Mouse (Mus musculus): Measurements from ENCODE around the gene Rpl18. TPM values are rescaled to one million over a fixed set of nuclear protein-coding genes. Genes with fewer than 3 reads are reported as not detected.
A peak's percentile ranks its signal among the peaks of the same experiment; 100 is the strongest.

Rpl18 gene
- polyA plus RNA-seq, 1 experiment from 2014 or later: 1,244 TPM

DNA sequence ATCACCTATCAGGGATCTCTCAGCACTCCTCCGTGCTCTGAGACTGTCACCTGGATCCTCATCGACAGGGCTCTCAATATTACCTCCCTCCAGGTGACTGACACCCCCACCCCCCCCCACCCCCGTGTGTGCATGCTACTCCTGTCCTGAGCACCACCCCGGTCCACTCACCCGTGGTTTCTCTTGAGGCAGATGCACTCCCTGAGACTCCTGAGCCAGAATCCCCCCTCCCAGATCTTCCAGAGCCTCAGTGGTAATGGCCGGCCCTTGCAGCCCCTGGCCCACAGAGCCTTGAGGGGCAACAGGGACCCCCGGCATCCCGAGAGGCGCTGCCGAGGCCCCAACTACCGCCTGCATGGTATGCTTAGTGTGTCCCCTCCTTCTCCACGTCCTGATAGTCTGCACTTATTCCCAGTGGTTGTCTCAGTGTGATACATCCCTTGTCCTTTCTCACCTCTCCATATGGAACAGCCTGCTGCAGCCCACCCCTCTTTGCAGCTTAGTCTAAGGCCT lies 11.7 kb upstream of the Rpl18 start:
- H3K27ac ChIP-seq (replicated peaks; ENCODE audit: low read depth, low read length): peak overlapping the region; percentile 51; the same call in 1 of the 2 replicates
- H3K27me3 ChIP-seq (ENCODE audit: control insufficient read depth, insufficient read depth, low read length): peaks cover 21% of the 10 kb centered on the region
- H3K4me1 ChIP-seq (ENCODE audit: control insufficient read depth, insufficient read depth, low read length): peaks cover 32% of the 10 kb centered on the region
- no peaks in the 10 kb centered on the region for H3K9me3 ChIP-seq (ENCODE audit: control insufficient read depth, low read length)
- peak overlapping the region; percentile 33 for H3K4me3 ChIP-seq (ENCODE audit: low read depth, low read length)
- WGBS: 46% methylated on average over 12 of the region's 12 CpGs
- H3K36me3 ChIP-seq (ENCODE audit: control insufficient read depth, insufficient read depth, low read length): no peaks in the 10 kb centered on the region
- peak overlapping the region; percentile 72; the same call in 1 of the 2 replicates for H3K4me2 ChIP-seq (ENCODE audit: low read depth, severe bottlenecking)
- peak overlapping the region; percentile 41 for H3K9ac ChIP-seq (ENCODE audit: low read length)
- no peak for DNase-seq (ENCODE audit: low spot score)
- no peak for ATAC-seq (ENCODE audit: insufficient number of reproducible peaks, low FRiP score, low TSS enrichment, low read depth)

DNA sequence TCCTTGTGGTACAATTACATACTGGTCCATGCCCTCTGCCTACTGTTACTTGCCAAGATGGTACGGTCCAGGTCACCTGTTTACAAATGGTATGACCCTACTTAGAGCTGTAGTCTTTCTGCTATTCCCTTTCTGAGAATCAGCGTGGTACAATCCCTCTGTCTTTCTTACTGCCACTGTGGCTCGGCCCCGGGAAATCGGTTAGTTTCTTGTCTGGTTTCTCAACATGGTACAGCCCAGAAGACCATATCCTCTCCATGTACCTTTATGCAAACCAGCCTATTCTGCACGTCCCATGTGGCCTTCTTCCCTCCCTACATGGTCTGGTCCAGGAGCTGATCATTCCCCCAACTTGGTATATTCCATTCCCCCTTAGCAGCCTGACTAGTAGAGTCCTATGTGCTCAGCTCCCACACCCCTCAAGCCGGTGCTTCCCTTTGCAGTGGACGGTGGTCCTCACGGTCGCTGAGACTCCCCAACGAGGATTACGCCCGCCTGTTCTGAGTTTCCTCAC lies 11.2 kb upstream of the Rpl18 start:
- peaks cover 15% of the 10 kb centered on the region for H3K27me3 ChIP-seq (ENCODE audit: control insufficient read depth, insufficient read depth, low read length)
- no peaks in the 10 kb centered on the region for H3K9me3 ChIP-seq (ENCODE audit: control insufficient read depth, low read length)
- peak overlapping the region; percentile 72 for H3K4me2 ChIP-seq (ENCODE audit: low read depth, severe bottlenecking)
- H3K36me3 ChIP-seq (ENCODE audit: control insufficient read depth, insufficient read depth, low read length): no peaks in the 10 kb centered on the region
- peak overlapping the region; percentile 33 for H3K4me3 ChIP-seq (ENCODE audit: low read depth, low read length)
- WGBS: under 1% methylated on average over 13 of the region's 13 CpGs
- ATAC-seq (ENCODE audit: insufficient number of reproducible peaks, low FRiP score, low TSS enrichment, low read depth) (peak; percentile 41), DNase-seq (ENCODE audit: low spot score) (peak; percentile 77)
- H3K27ac ChIP-seq (replicated peaks; ENCODE audit: low read depth, low read length): peak overlapping the region; percentile 51; the same call in 1 of the 2 replicates
- H3K9ac ChIP-seq (ENCODE audit: low read length): peak overlapping the region; percentile 41
- H3K4me1 ChIP-seq (ENCODE audit: control insufficient read depth, insufficient read depth, low read length): peaks cover 37% of the 10 kb centered on the region

DNA sequence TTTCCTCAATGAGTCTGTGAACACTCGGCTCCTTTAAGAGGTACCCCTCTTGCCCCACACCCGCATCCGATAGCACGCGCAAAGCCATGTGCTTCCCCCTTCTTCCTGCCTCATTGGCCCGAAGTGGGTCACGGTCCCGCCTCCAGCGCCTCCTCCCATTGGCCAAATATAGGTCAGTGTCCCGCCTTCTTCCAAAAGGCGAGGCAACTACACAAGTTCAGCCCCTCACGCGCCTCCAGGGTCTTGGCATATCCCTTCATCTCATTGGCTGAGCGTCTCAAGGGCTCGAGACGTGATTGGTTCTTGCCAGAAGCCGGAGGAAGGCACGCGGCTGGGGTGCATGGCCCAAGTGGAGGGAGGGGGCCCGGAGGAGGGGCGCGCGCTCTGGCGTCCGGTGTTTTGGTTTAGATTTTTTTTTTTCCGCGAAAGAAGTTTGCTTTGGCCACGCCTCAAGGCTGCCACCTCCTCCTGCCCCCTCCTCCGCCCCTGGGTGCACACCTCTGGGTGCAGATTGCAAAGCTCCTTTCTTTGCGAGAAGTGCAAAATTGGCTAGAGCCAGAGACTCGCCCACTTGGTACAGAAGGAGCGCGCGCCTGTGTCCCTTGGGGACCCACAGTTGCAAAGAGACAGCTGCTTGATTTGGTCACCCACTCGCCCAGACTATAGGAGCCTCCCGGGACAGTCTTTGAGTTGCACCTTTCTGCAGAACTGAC lies 10.4 kb upstream of the Rpl18 start, which contains the start of gene Dbp:
TSS of gene Dbp (plus strand) at position 359 of the 713 bp plus-strand sequence.
- Histone ChIP-seq H3K9ac (ENCODE audit: low read length) (peak within 1 kb of the TSS; percentile 41), H3K36me3 (ENCODE audit: control insufficient read depth, insufficient read depth, low read length) (no peaks in the 10 kb centered on the region), H3K4me2 (ENCODE audit: low read depth, severe bottlenecking) (peak within 1 kb of the TSS; percentile 72), H3K4me3 (ENCODE audit: low read depth, low read length) (peak within 1 kb of the TSS; percentile 49), H3K9me3 (ENCODE audit: control insufficient read depth, low read length) (no peaks in the 10 kb centered on the region), H3K4me1 (ENCODE audit: control insufficient read depth, insufficient read depth, low read length) (peaks cover 41% of the 10 kb centered on the region), H3K27me3 (ENCODE audit: control insufficient read depth, insufficient read depth, low read length) (peaks cover 8% of the 10 kb centered on the region), H3K27ac (replicated peaks; ENCODE audit: low read depth, low read length) (peak within 1 kb of the TSS; percentile 51; the same call in 1 of the 2 replicates)
- WGBS: under 1% methylated on average over 36 of the region's 36 CpGs
- ATAC-seq (ENCODE audit: insufficient number of reproducible peaks, low FRiP score, low TSS enrichment, low read depth) (peak; percentile 85), DNase-seq (ENCODE audit: low spot score) (peak; percentile 99)

DNA sequence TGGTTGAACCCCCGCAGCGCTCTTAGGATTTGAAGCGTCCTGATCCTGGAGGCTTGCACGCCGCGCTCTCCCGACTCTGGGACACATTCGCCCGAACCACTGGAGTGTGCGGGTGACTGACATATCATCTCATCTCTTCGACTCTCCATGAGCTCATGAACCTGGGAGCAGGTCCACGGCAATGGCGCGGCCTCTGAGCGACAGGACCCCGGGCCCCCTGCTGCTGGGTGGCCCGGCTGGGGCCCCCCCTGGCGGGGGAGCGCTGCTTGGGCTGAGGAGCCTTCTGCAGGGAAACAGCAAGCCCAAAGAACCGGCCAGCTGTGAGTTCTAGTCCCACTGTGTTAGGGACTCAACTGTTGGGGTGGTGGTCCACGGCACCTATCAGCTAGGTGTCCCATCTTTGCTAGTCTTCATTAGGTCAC lies 9.8 kb upstream of the Rpl18 start:
- DNase-seq (ENCODE audit: low spot score): no peak
- Histone ChIP-seq H3K36me3 (ENCODE audit: control insufficient read depth, insufficient read depth, low read length) (no peaks in the 10 kb centered on the region; the same call in 1 of the 2 replicates), H3K9me3 (ENCODE audit: control insufficient read depth, low read length) (no peaks in the 10 kb centered on the region), H3K4me1 (ENCODE audit: control insufficient read depth, insufficient read depth, low read length) (peaks cover 36% of the 10 kb centered on the region), H3K27ac (replicated peaks; ENCODE audit: low read depth, low read length) (no peak overlapping the region; the same call in 1 of the 2 replicates), H3K9ac (ENCODE audit: low read length) (peak overlapping the region; percentile 34), H3K4me2 (ENCODE audit: low read depth, severe bottlenecking) (peak overlapping the region; percentile 72), H3K4me3 (ENCODE audit: low read depth, low read length) (peak overlapping the region; percentile 49), H3K27me3 (ENCODE audit: control insufficient read depth, insufficient read depth, low read length) (peaks cover 2% of the 10 kb centered on the region)
- WGBS: 0% methylated on average over 21 of the region's 21 CpGs
- no peak for ATAC-seq (ENCODE audit: insufficient number of reproducible peaks, low FRiP score, low TSS enrichment, low read depth)

DNA sequence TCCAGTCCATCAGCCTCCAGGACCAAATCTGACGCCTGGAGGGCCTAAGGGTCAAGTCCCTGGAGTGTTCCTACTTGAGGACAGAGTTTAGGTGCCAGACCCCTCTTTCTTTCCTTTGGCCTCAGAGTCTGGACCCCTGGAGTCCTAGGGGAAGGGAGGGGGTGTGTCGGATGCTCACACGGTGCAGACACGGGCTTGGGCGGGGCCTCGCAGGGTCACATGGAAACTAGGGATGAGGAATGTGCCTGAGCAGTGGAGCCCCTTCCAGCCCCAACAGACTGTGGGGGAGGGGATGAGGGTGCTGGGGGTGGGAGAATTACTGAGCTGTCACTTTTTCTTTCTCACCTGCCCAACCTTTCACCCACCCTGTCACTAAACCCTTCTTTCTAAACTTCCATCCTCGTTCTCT lies 9.4 kb upstream of the Rpl18 start:
- peak overlapping the region; percentile 72 for H3K9ac ChIP-seq (ENCODE audit: low read length)
- ATAC-seq (ENCODE audit: insufficient number of reproducible peaks, low FRiP score, low TSS enrichment, low read depth): no peak
- no peaks in the 10 kb centered on the region for H3K9me3 ChIP-seq (ENCODE audit: control insufficient read depth, low read length)
- H3K4me2 ChIP-seq (ENCODE audit: low read depth, severe bottlenecking): peak overlapping the region; percentile 72
- peaks cover 34% of the 10 kb centered on the region for H3K4me1 ChIP-seq (ENCODE audit: control insufficient read depth, insufficient read depth, low read length)
- H3K4me3 ChIP-seq (ENCODE audit: low read depth, low read length): peak overlapping the region; percentile 49
- H3K27ac ChIP-seq (replicated peaks; ENCODE audit: low read depth, low read length): no peak overlapping the region
- DNase-seq (ENCODE audit: low spot score): peak; percentile 68
- no peaks in the 10 kb centered on the region for H3K27me3 ChIP-seq (ENCODE audit: control insufficient read depth, insufficient read depth, low read length)
- 1% methylated on average over 7 of the region's 7 CpGs for WGBS
- peaks cover 2% of the 10 kb centered on the region; the same call in 1 of the 2 replicates for H3K36me3 ChIP-seq (ENCODE audit: control insufficient read depth, insufficient read depth, low read length)

DNA sequence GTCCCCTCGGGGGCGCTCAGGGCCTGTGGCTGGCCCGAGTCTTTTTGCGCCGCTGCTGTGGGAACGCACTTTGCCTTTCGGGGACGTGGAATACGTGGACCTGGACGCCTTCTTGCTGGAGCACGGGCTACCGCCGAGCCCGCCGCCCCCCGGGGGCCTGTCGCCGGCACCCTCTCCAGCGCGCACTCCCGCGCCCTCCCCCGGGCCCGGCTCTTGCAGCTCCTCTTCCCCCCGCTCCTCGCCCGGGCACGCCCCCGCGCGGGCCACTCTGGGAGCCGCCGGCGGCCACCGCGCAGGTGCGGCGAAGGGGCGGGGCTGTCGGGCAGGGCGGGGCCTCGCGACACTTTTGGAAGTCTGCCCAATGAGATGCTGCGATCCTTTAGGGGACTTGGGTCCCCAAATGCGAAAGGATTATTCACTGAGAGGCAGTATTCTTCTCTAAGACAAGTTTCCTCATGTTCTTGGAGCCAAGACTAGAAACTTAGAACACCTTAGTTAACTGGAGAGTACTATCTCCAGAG lies 8.5 kb upstream of the Rpl18 start:
- 1% methylated on average over 45 of the region's 45 CpGs for WGBS
- Histone ChIP-seq H3K4me2 (ENCODE audit: low read depth, severe bottlenecking) (peak overlapping the region; percentile 72), H3K27ac (replicated peaks; ENCODE audit: low read depth, low read length) (peak overlapping the region; percentile 76), H3K9me3 (ENCODE audit: control insufficient read depth, low read length) (no peaks in the 10 kb centered on the region), H3K9ac (ENCODE audit: low read length) (peak overlapping the region; percentile 72), H3K4me1 (ENCODE audit: control insufficient read depth, insufficient read depth, low read length) (peaks cover 32% of the 10 kb centered on the region), H3K36me3 (ENCODE audit: control insufficient read depth, insufficient read depth, low read length) (peaks cover 9% of the 10 kb centered on the region; the same call in 1 of the 2 replicates), H3K4me3 (ENCODE audit: low read depth, low read length) (peak overlapping the region; percentile 49), H3K27me3 (ENCODE audit: control insufficient read depth, insufficient read depth, low read length) (no peaks in the 10 kb centered on the region)
- no peak for ATAC-seq (ENCODE audit: insufficient number of reproducible peaks, low FRiP score, low TSS enrichment, low read depth)
- DNase-seq (ENCODE audit: low spot score): peak; percentile 90

DNA sequence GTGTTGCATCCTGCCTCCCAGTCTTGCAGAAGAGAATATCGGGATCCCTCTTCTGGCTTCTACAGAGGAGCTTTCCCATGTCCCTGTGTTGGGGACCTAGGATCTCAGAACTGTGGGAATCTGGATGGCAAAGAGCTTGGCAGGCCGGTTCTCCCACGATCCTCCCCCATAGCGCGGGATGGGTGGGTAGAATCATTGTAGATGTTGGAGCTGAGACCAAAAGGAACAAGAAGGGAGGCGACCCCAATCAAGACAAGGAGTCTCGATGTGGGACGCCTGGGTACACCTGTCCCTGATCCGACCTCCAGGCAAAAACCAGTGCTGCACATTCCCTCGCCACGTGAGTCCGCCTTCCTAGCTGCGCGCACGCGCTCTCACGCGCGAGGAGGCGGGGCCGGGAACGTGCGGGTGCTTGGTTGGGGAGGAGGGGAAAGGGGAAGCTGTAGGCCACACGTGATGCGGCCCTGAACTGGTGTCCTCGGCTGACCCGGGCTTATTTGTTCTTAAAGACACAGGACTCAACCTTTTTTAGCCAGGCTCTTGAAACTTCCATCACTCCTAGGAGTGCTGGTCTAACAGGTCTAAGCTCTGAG lies 7.8 kb upstream of the Rpl18 start:
- H3K9me3 ChIP-seq (ENCODE audit: control insufficient read depth, low read length): no peaks in the 10 kb centered on the region
- WGBS: 0% methylated on average over 27 of the region's 27 CpGs
- H3K4me3 ChIP-seq (ENCODE audit: low read depth, low read length): peak overlapping the region; percentile 49
- H3K27ac ChIP-seq (replicated peaks; ENCODE audit: low read depth, low read length): peak overlapping the region; percentile 76
- H3K27me3 ChIP-seq (ENCODE audit: control insufficient read depth, insufficient read depth, low read length): no peaks in the 10 kb centered on the region
- H3K9ac ChIP-seq (ENCODE audit: low read length): peak overlapping the region; percentile 35; the same call in 1 of the 2 replicates
- DNase-seq (ENCODE audit: low spot score) (peak; percentile 92), ATAC-seq (ENCODE audit: insufficient number of reproducible peaks, low FRiP score, low TSS enrichment, low read depth) (0 out of 2 replicates have a peak, but pooled peaks have one; percentile 1)
- peaks cover 14% of the 10 kb centered on the region; the same call in 1 of the 2 replicates for H3K36me3 ChIP-seq (ENCODE audit: control insufficient read depth, insufficient read depth, low read length)
- peaks cover 32% of the 10 kb centered on the region for H3K4me1 ChIP-seq (ENCODE audit: control insufficient read depth, insufficient read depth, low read length)
- H3K4me2 ChIP-seq (ENCODE audit: low read depth, severe bottlenecking): peak overlapping the region; percentile 72
